Mouse (Mus musculus) c-Kit-positive CD71-positive TER-119-positive erythroid progenitor cells, embryonic 14.5 days (primary cell): ENCODE measurements around the gene Ap4m1.
"Not testable (repeated sequence)": the region's sequence is repeated elsewhere in the genome, so short reads cannot be mapped to it uniquely, and the experiment has no call there.

Experiments used
- DNase-seq: peaks from one replicate; pipeline ENCODE4 v3.0.0-alpha.2; 2013; ENCODE audit warnings: low spot score

Ap4m1 gene

GRCm38 (mm10) chr5:138195463-138195862 is 23.7 kb downstream of the Ap4m1 start:
- DNase-seq = no peak

GRCm38 (mm10) chr5:138199576-138199975 is 27.8 kb downstream of the Ap4m1 start:
- no peak for DNase-seq

GRCm38 (mm10) chr5:138202086-138202485 is 30.3 kb downstream of the Ap4m1 start:
- DNase-seq = no peak

- no peak for DNase-seq
These were observed 35.5 kb downstream of the Ap4m1 start for GRCm38 (mm10) chr5:138207253-138207652.

GRCm38 (mm10) chr5:138207873-138208272 is 36.1 kb downstream of the Ap4m1 start:
- no peak for DNase-seq

GRCm38 (mm10) chr5:138216632-138217031 is 44.8 kb downstream of the Ap4m1 start:
- DNase-seq = not testable (repeated sequence)

- no peak for DNase-seq
These were observed 48.1 kb downstream of the Ap4m1 start for GRCm38 (mm10) chr5:138219864-138220263.

GRCm38 (mm10) chr5:138222111-138222510 is 50.3 kb downstream of the Ap4m1 start:
- peak; percentile 71 for DNase-seq

- no peak for DNase-seq
These were observed 51.5 kb downstream of the Ap4m1 start for GRCm38 (mm10) chr5:138223287-138223686.

- DNase-seq = no peak
These were observed 53.9 kb downstream of the Ap4m1 start, which contains the start of gene Nxpe5 for GRCm38 (mm10) chr5:138225700-138226099. TSS of gene Nxpe5 (plus strand) at chr5:138225898.

- no peak for DNase-seq
These were observed 54.7 kb downstream of the Ap4m1 start for GRCm38 (mm10) chr5:138226491-138226890.

GRCm38 (mm10) chr5:138227367-138227766 is 55.6 kb downstream of the Ap4m1 start:
- no peak for DNase-seq

GRCm38 (mm10) chr5:138228026-138228425 is 56.2 kb downstream of the Ap4m1 start:
- DNase-seq = no peak

GRCm38 (mm10) chr5:138229511-138229910 is 57.7 kb downstream of the Ap4m1 start:
- DNase-seq = no peak
